Mouse (Mus musculus) limb, embryonic 14.5 days (tissue): Measurements from ENCODE around the gene Prom1. TPM values are rescaled to one million over a fixed set of nuclear protein-coding genes. Genes with fewer than 3 reads are reported as not detected.
A peak's percentile ranks its signal among the peaks of the same experiment; 100 is the strongest.

ENCODE experiments used
- ATAC-seq: fragments of 200-750 bp; cut with Nextera tagmentation; 2 replicates; pipeline ENCODE4 v1.8.0; 2017; ENCODE audit warnings: low read depth, moderate number of reproducible peaks, moderate TSS enrichment; ENCODE audit not compliant: low FRiP score
- DNase-seq: peaks from one replicate; pipeline ENCODE4 v3.0.0-alpha.2; 2015; ENCODE audit warnings: low spot score
- H3K27ac ChIP-seq: fragments of 300-500 bp; sonication (generic); replicated peaks from 2 replicates; pipeline ENCODE4 v1.5.1; 2014; ENCODE audit warnings: low read depth, mild to moderate bottlenecking, low read length, moderate library complexity, mixed read lengths
- H3K27me3 ChIP-seq: fragments of 300-500 bp; sonication (generic); 2 replicates; pipeline ENCODE4 v1.6.1; 2014; ENCODE audit warnings: low read length, mixed read lengths; ENCODE audit not compliant: control insufficient read depth, insufficient read depth
- H3K36me3 ChIP-seq: fragments of 300-500 bp; sonication (generic); 2 replicates; pipeline ENCODE4 v1.6.1; 2014; ENCODE audit warnings: mild to moderate bottlenecking, low read length, moderate library complexity, mixed read lengths; ENCODE audit not compliant: control insufficient read depth, insufficient read depth
- H3K4me1 ChIP-seq: fragments of 300-500 bp; sonication (generic); 2 replicates; pipeline ENCODE4 v1.6.1; 2014; ENCODE audit warnings: antibody characterized with exemption, low read length, mixed read lengths; ENCODE audit not compliant: control insufficient read depth, insufficient read depth
- H3K4me2 ChIP-seq: fragments of 300-500 bp; sonication (generic); replicated peaks from 2 replicates; pipeline ENCODE4 v1.6.1; 2014; ENCODE audit warnings: low read depth, mild to moderate bottlenecking, low read length, moderate library complexity; ENCODE audit not compliant: severe bottlenecking
- H3K4me3 ChIP-seq: fragments of 300-500 bp; sonication (generic); replicated peaks from 2 replicates; pipeline ENCODE4 v1.5.1; 2014; ENCODE audit warnings: low read length
- H3K9ac ChIP-seq: fragments of 300-500 bp; sonication (generic); 2 replicates; pipeline ENCODE4 v1.6.1; 2014; ENCODE audit warnings: mild to moderate bottlenecking, low read depth, low read length, moderate library complexity; ENCODE audit not compliant: severe bottlenecking
- H3K9me3 ChIP-seq: fragments of 300-500 bp; sonication (generic); 2 replicates; pipeline ENCODE4 v1.6.1; 2016; ENCODE audit warnings: low read length; ENCODE audit not compliant: control insufficient read depth
- POLR2A ChIP-seq: fragments of 200-500 bp; IDR thresholded peaks from 2 replicates; pipeline ENCODE4 v1.8.0; 2012; ENCODE audit warnings: inconsistent platforms, mild to moderate bottlenecking, moderate library complexity, borderline replicate concordance; ENCODE audit not compliant: insufficient read depth, insufficient read length; ENCODE audit errors: extremely low read depth
- WGBS: fragments of 180-500 bp; shearing (Covaris S2); extraction: QIAGEN DNeasy Blood & Tissue Kit; methylation state at CpG from one replicate; pipeline ENCODE4 v1.1.7; 2014; 5-methylcytosine and 5-hydroxymethylcytosine counted together
- polyA plus RNA-seq, 2 experiments: library from polyadenylated mRNA; depleted of rRNA in 1 of 2; stranded (reverse) in 1 of 2; unstranded in 1 of 2; fragments of >200 nt; fragmentation: Nextera tagmentation in 1 of 2; extraction: Ambion mirVana in 1 of 2; gene quantifications; 2 replicates each; pipeline versions ENCODE4 v1.2.1 to v1.2.3; 2012 to 2014

Prom1 gene
- polyA plus RNA-seq, 2 experiments: 24.9 to 39.8 TPM

- no peaks in the 10 kb centered on the region for H3K9me3 ChIP-seq
- H3K36me3 ChIP-seq: no peaks in the 10 kb centered on the region
- no peak overlapping the region for H3K4me3 ChIP-seq
- DNase-seq (peak; percentile 55), ATAC-seq (no peak)
- no peak overlapping the region for H3K27ac ChIP-seq
- no peak overlapping the region for H3K9ac ChIP-seq
- no peak overlapping the region for H3K4me2 ChIP-seq
- H3K27me3 ChIP-seq: no peaks in the 10 kb centered on the region
- no peak for TF ChIP-seq POLR2A
- 19% methylated on average over 4 of the region's 4 CpGs for WGBS
- H3K4me1 ChIP-seq: peaks cover 13% of the 10 kb centered on the region
These were observed 3.4 kb upstream of the Prom1 start for GRCm38 (mm10) chr5:44105192-44105591.

- DNase-seq: no peak
- TF ChIP-seq POLR2A: no peak
- Histone ChIP-seq H3K4me3 (no peak overlapping the region), H3K4me1 (peaks cover 16% of the 10 kb centered on the region), H3K4me2 (0 out of 2 replicates have a peak overlapping the region, but pooled peaks have one; percentile 9), H3K27me3 (no peaks in the 10 kb centered on the region), H3K9ac (no peak overlapping the region), H3K36me3 (no peaks in the 10 kb centered on the region), H3K27ac (peak overlapping the region; percentile 49), H3K9me3 (no peaks in the 10 kb centered on the region)
- ATAC-seq: no peak
- WGBS: 57% methylated on average over 8 of the region's 8 CpGs
These were observed 2.9 kb upstream of the Prom1 start for GRCm38 (mm10) chr5:44104686-44105085.

- no peak overlapping the region for H3K4me3 ChIP-seq
- H3K4me1 ChIP-seq: peaks cover 18% of the 10 kb centered on the region
- no peak for TF ChIP-seq POLR2A
- DNase-seq (no peak), ATAC-seq (no peak)
- no peaks in the 10 kb centered on the region for H3K9me3 ChIP-seq
- no peaks in the 10 kb centered on the region for H3K36me3 ChIP-seq
- WGBS: 87% methylated on average over 2 of the region's 2 CpGs
- no peak overlapping the region for H3K27ac ChIP-seq
- H3K27me3 ChIP-seq: no peaks in the 10 kb centered on the region
- H3K4me2 ChIP-seq: no peak overlapping the region
- no peak overlapping the region for H3K9ac ChIP-seq
These were observed 2.3 kb upstream of the Prom1 start for GRCm38 (mm10) chr5:44104120-44104519.

- no peaks in the 10 kb centered on the region for H3K9me3 ChIP-seq
- H3K9ac ChIP-seq: no peak overlapping the region
- no peak for DNase-seq
- 96% methylated on average over 7 of the region's 7 CpGs for WGBS
- ATAC-seq: no peak
- TF ChIP-seq POLR2A: no peak
- no peaks in the 10 kb centered on the region for H3K27me3 ChIP-seq
- H3K4me1 ChIP-seq: peaks cover 18% of the 10 kb centered on the region
- H3K36me3 ChIP-seq: no peaks in the 10 kb centered on the region
- no peak overlapping the region for H3K4me2 ChIP-seq
- no peak overlapping the region for H3K4me3 ChIP-seq
- H3K27ac ChIP-seq: no peak overlapping the region
These were observed 1.3 kb upstream of the Prom1 start for GRCm38 (mm10) chr5:44103121-44103520.

GRCm38 (mm10) chr5:44100544-44101230, 1.1 kb downstream of the Prom1 start:
- H3K4me3 ChIP-seq: peak overlapping the region; percentile 55
- ATAC-seq: peak; percentile 68
- no peaks in the 10 kb centered on the region for H3K9me3 ChIP-seq
- peak overlapping the region; percentile 88 for H3K4me2 ChIP-seq
- 0 out of 2 replicates have a peak, but pooled peaks have one; percentile 42 for TF ChIP-seq POLR2A
- WGBS: under 1% methylated on average over 36 of the region's 43 CpGs
- H3K27me3 ChIP-seq: no peaks in the 10 kb centered on the region
- H3K9ac ChIP-seq: peak overlapping the region; percentile 84
- H3K4me1 ChIP-seq: peaks cover 18% of the 10 kb centered on the region
- peak; percentile 52 for DNase-seq
- H3K36me3 ChIP-seq: no peaks in the 10 kb centered on the region
- peak overlapping the region; percentile 86 for H3K27ac ChIP-seq
